Mouse (Mus musculus) lung, postnatal 10 days (tissue): ENCODE measurements at regions not wholly inside any gene's neighbourhood (a gene's known extent, or its start where the extent isn't known, plus 50 kb on each side); places are given as distances from the start of the nearest gene placed in this dataset.
A peak's percentile ranks its signal among the peaks of the same experiment; 100 is the strongest.

Experiments used
- DNase-seq: peaks from one replicate; pipeline ENCODE4 v3.0.0; 2021

DNA sequence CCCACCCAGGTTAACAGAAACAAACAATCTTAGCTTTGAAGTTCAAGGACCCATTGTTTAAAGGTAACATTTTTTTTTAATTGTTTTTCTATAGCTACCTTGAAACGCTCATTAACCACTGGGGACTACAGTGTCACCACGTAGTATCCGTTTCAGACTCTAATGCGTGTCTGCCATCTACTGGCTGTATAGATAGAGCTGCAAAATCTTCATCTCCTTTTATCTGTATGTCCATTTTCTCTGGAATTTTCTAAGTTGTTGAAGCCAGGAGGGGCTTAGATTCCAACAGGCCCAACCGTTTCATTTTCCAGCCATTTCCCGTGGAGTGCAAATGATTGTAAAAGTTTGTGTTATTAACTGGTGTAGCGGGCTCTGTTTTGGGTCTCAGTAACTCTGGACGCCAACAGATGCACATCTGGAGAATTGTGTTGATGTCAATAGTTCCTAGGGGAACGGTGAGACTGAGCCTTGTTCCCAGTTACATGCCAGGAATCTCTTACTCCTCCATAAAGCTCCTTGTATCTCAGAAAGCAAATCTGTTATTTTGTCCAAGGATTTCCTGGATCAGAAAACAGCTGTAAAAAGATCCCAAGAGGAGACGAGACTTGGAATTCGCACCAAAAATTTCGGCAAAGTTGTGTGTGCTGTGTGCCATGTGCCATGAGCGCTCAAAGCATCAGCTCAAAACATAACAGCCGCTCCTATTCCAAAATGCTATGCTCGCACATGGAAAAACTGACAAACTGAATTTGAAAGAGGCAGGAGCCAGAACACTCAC is 158.8 kb upstream of the Phyhipl start:
- DNase-seq: peak; percentile 13

DNA sequence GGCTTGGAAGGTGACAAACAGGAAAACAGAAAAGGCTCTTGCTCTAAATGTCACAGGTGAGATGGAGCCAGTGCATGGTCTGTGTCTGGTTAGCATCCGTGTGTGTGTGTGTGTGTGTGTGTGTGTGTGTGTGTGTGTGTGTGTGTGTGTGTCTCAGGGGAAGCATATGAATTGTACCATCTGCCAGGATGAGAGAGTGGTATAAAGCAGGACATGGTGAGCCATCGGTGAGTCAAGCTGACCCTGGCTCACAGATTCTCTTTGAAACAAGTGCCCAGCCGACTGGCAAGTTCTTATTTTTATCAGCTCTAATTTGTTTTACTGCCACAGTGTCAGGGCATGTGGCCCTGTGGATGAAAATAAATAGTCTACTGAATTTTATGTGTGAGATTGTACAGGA is 153.6 kb upstream of the Phyhipl start:
- no peak for DNase-seq

DNA sequence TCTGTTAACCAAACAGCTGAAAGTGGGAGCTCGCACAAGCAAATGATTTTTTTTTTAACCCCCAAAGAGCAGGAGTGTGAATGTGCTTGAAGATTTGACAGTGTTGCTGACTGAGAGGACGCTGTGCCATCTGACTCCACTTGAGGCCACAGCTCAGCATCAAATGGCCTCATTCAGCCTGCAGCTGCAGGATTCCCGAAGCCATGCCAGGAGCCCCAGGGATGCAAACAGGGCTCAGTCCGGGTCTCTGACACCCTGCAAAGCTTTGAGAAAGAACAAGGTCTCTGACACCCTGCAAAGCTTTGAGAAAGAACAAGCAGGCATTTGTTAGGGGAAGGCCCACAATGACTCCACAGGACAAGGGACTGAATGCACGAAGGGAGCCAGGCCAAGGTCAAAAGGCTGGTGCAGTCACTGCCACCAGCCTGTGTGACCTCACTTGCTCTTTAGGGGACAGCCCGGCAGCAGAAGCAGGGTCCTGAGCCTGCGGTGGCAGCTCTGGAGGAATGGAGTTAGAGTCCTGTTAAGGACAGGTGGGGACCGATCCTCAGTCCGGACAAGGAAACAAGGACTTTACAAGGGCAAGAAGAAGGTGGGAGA is 151.1 kb upstream of the Phyhipl start:
- DNase-seq: no peak

DNA sequence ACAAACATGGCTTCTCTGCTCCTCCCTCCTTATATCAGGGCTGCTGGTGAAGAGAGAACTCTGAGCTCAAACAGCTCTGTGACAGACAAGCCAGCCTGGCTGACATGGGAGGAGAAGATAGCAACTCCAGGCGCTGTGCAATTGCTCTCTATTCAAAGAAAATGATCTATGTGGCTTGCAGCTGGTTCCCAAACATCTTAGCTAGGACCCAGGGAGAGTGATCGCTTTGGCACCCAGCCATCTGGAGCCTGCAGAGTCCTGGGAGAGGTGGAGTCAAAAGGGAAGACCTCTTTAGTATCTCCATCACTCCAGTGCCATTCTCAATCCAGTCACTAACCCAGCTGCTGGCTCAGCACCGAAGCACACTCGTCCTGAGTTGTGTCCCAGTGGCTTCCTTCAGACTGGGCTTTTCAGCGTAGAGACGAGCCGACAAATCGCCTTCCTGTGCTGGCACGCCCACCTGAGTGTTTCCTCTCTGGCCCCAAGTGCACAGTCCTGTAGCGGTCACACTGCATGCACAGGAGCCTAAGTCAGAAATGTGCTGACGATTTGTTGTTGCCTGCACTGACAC is 145.1 kb upstream of the Phyhipl start:
- no peak for DNase-seq

DNA sequence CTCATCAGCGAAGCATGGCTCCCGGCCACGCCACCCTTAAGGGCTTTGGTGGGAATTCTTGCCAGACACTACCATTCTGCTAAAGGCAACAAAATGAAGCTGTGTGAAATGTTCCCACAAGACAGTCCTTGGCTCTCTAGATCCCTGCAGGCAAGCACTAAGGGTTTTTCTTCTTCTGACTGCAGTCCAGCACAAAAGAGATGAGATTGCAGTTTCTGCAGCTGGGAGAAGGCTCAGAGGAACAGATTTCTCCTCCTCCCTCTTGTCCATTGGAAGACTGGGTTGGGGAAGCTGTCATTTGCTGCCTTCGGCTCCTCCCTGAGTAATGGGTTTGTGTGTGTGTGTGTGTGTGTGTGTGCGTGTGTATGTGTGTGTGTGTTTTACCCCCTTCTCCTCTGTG is 144.1 kb upstream of the Phyhipl start:
- no peak for DNase-seq

DNA sequence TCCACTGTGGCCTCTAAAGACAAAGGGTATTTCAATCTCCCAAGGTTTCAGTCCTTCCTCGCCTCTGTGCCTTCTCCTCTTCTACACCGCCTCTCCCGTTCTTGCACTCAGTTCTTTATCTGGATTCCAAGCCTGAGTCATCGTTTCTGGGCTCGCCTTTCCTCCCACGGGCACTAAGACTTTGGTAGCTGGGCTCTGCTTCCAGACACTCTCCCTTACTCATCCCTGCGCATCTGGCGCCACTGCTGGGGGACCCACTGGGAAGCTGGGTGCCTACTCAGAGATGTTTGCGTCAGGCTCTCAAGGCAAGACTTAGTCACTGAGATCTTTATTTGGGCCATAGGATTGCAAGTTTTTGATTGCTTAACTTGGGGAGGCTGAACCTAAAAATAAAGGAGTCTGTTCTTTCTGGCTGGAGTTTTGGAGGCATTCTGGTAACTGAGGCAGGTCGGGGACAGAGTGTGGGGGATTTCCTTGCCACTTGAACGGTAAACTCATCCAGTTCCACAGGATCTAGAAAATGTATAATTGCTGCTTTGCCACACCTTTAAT is 143.5 kb upstream of the Phyhipl start:
- no peak for DNase-seq

DNA sequence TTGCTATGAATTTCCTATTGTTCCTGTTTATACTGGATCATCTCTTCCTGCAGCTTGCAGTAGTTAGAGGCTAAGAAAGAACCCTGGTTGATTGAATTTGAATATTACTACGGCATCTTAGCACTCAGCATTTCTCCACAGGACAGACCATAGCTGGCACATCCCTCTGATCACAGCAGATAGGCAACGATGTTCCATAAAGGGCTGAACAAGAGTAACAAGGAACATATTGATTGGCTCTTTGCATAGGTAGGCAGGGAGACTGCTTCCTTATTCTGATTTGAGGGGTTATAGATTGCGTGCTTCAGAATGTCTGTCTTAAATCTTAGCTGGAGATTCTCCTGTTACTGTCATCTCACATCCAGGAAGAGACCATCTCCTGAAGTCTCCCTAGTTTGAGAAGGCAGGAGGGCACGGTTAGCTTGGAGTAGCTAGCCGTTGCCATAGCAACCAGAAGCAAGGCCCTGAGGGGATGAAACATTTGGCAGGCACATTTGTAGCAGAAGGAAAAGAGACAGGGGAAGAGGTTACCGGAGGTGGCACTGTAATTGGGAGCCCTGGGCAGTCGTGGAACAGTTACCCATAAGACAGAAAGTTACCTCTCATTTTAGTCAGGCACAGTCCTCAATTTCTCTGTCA is 133.2 kb upstream of the Phyhipl start:
- DNase-seq: no peak

DNA sequence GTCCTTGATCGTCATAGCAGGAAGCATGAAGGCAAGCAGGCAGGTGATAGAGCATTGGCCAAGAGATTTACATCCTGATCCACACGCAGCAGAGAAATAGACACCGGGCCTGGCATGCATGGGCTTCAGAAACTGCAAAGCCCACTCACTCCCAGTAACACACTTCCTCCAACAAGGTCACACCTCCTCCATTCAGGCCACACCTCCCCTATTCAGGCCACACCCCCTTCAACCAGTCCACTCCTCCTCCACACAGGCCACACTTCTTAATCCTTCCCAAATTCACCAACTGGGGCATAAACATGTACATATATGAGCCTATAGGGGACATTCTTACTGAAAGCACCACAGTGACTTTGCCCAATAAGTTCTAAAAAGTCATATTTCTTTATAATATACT is 125.3 kb upstream of the Phyhipl start:
- no peak for DNase-seq

DNA sequence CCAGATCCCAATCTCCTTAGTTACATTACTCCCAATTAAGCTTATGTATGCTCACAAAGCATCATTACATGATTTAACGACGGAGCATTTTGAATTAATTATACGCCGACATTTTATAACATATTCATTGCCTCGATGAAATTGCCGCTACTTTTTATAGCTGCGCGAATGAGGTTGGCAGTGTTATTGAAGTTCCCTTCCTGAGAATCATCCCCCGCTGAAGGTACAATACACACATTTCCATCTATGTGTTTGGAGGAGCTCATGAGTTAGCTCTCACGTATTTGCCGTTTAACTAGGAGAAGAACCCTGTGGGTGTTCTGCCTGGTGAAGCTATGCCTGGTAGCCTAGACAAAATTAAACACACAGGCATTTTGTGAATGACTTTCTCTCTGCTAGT is 122.8 kb upstream of the Phyhipl start:
- DNase-seq: no peak

DNA sequence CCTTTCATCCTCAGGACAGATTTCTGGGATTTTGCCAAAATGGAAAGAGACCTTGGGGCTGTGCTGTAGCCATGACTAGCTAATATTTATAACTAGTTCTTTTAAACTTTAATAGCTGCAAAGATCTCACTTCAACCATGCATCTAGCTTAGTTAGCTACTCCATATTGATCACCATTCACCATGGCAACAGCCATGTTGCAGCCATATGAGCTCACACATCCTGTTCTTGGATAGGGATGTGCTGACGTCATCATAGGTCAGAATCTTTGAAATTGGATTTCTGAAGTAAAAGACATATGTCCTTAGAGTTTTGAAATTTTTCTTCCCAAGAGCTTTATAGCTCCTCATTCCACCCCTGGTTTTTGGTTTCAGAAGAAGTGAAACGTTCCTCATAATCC is 118.8 kb upstream of the Phyhipl start:
- no peak for DNase-seq

DNA sequence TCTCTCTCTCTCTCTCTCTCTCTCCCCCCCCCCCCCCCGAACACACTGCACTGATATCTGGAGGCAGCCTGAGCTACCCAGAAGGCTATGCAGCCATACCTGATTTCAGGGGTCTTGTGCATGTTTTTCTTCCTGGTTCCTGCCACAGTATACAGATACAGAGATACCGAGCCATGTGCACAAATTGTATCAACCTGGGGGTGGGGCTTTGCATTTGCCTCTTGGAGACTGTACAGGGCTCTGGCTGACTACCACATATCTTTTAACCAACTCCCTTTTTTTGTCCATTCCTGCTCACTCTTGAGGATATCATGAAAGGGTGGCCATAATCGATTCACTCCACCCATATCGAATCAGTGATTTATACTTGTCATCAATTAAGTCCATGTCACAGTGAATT is 118.4 kb upstream of the Phyhipl start:
- DNase-seq: no peak

DNA sequence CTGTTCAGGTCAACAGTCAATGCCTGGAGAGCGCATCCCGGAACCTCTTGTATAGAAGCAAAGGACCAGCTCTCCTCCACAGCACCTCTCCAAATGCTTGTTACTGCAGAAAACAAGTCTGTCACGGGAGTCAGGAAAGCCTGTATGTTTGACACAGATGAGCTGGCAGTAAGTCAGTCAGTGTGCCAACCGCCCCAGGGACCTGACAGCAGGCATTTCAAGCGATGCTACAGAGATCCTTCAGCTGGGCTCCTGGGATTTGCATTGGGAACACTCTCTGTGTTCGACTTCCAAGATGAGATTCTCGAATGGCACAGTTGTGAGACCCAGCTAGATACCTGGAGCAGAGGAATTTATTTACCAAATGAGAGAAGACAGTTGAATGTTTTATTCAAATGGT is 111.7 kb upstream of the Phyhipl start:
- DNase-seq: no peak

DNA sequence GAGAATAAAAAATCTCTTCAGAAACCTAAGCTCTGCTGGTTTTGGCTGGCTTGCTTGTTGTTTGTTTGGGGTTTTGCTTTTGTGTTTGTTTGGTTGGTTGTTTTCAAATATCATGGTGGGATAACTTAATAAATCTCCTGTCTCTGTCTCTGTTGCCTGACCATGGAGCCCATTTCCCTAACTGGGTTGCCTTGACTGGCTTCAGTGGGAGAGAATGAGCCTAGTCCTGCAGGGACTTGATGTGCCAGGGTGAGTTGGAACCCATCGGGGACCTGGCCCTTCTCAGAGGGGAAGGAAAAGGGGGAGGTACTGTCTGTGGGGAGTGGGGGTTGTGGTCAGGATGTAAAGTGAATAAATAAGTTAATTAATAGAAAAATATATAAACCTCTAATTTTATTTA is 111.1 kb upstream of the Phyhipl start:
- no peak for DNase-seq

DNA sequence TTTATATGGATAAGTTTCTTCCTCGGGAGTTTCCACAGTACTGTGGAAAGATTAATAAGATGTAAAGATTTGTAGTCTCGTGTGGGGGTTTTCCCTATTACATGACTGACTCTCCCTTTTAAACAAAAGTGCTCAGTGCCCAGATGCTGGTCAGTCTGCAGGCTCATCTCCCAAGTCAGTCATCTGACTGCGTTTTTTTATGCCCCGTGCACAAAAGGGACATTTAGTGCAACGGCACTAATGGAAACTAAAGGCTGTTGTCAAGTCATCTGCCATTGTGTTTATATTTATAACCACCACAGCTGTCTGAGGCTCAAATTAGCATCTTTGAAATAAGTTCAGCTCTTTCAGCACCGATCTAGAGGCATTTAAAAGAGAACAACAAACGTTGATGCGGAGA is 110.7 kb upstream of the Phyhipl start:
- DNase-seq: no peak

DNA sequence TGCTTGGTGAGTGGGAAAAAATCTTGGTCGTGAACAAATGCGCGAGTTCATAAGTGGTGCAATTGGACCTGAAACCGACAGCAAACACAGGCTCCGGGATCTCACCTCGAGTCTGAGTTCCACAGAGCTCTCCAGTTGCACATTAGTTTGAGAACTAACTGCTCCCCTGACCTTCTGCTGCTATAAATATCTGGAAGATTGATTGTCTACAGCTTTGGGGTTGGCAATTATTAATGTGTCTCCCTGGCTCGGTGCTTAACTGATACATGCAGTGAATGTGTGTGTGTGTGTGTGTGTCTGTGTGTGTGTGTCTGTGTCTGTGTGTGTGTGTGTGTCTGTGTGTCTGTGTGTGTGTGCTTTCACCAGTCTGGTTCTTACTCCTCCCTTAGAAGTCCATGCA is 107.4 kb upstream of the Phyhipl start:
- DNase-seq: no peak

DNA sequence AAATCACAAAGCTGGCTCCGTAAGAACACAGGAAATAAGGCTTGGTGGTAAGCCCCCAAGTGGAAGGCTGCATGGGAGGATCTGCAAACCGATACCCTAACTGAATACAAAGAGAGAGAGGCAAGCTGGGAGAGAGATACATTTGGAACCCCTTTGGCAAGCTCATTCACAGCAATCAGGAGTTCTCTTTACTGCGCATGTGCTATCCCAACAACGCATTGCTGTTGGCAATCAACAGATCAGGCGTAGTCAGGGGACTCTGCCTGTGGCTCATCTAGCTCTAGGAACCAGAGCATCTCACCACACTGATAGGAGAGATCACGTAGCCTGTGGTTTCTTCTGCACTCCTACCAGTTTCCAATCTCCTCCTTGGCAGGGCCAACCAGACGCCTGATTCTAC is 103.9 kb upstream of the Phyhipl start:
- no peak for DNase-seq

DNA sequence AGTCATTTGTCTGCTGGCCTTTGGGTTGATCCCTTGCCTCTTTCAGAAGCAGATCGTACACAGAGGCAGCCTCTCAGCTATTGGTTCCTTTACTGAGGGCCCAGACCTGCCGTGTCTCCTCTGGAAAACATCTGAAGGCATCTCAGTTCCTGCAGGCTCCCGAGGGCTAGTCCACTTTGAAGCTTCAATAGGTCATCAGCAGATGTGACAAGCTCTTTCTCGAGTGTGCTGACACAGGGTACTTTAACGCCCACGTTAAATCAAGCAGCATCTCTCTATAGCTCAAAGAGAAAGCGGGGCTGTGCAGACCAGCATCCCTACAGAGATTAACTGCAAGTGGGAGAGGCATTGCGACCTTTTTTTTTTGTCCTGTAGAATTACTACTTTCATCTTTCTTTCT is 96.0 kb upstream of the Phyhipl start:
- DNase-seq: no peak

DNA sequence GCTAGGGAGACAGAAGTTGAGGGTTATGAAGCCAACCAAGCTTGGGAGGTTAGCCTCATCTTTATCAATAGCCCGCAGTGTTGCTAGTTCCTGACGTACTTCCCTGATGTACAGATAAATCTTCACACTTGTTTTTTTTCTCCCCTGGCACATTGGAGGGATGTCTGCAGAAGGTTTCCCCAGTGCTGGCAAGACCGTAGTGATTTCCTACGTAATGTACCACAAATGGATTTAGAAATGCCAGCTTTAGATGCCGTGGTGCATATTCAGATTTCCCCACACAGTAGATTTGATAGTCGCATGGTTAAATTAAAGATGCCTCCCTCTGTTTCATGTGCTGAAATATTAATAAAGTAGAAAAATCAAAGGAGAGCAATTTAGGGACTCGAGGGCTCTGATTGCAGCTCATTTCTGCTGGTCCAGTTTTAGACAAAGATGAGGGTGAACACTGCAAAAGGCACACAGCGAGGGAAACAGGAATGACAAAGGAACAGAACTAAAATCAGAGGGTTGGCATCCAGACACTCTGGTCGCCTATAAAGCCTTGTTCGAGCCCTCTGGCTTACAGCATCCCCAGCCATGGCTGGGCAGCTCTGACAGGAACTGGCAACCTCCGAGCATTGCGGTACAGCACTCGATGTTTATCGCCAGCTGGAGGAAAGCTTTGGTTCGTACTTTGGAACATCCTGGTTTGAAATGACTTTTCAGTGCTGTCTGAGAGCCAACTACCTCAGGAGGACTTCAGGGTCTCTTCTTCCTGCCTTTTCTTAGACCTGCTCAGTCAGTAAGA is 94.8 kb upstream of the Phyhipl start:
- no peak for DNase-seq

DNA sequence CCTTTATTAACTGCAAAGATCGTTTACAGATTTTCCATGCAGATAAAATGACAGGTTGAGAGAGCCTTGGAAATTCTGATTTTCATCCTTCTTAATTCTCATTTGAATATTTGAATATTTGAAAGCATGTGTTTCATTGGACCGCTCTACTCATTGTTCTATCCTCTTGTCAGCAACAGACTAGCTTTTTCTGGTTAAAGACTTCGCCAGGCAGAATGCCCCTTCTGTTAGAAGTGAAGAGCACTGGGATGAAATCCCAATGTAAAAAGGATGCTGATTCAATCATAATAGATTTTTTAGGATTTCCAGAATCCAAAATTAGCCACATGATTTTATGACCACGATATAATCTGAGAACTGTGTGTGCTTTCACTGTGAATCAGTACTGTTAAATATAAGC is 90.8 kb upstream of the Phyhipl start:
- DNase-seq: no peak

DNA sequence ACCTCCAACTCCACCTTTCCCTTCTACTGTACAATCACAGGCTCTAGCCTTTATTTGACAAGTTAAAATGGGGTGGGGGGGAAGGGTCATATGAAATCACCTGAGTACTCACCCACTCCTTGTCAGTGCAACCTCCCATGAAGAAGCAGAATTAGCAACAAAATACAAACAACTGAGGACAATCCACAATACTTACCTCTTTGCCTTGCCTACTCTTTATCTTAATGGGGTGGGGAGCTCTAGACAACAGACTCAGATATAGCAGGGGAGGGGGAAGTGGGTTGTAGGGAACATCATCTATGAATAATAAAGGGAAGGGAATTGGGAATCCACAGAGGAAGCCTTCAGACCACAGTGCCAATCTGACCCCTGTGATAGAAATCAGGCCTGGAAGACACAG is 86.1 kb upstream of the Phyhipl start:
- no peak for DNase-seq

DNA sequence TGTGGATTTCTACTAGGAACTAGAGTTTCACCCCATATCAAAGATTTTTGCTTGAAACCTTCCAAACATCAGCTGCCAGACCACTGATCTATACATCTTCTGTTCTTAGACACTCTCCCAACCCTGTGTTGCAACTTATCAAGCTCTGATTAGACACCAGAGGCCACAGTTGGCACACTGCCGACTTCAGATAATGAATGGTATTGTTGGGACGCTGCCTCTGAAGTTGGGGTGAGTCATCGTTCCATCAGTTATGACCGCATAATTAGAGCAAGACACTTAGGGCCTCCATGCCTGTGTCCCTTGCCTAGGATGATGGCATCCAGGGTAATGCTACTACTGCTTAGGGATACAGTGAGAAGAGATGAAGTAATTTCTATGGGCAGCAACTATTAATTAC is 84.3 kb upstream of the Phyhipl start:
- DNase-seq: peak; percentile 3

DNA sequence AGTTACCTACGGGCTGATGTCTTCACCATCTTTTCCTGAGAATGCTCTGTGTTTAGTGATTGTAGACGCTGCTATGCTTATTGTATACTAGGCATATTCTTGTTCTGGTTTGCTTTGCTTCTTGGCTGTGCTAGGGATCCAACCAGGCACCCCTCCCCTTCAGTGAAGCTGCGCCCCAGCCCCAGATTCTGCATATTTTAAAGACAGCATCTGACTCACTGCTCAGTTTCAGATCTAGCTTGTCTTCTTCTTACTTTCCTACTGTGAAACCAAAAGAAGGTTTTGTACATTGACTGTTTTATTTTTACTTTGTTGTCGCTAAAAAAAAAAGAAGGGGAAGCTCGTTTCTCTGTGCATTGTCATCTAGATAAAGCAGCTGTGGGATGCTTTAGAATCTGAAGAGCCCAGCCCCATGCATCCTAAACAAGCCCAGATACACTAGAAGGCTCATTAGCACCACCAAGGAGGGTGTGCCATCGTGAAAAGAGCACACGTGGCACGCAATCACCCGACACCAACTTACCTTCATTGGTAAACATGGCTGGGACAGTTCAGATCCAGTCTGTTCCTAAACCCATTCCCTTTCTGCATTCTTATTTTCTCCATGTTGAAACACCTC is 83.7 kb upstream of the Phyhipl start:
- DNase-seq: no peak

DNA sequence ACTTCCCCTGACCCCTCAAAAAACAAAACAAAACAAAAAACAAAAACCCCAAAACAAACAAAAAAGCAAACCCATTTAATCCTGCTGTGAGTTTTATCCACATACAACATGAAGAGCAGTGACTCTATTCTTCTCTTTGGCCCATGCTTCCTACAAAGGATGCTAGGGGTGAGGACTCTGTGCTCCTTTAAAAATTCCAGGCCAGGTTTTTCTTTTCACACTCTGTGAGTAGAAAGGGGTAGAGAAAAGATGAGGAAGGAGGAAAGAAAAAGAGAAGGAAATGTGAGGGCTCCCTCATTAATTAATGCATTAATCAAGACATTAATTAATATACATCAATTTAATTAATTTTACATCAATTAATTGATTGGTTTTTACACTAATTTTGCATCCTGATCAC is 82.9 kb upstream of the Phyhipl start:
- DNase-seq: no peak
